Mouse (Mus musculus) right cerebral cortex, postnatal 10 days (tissue): ENCODE results near the gene Ndufaf2.
A peak's percentile ranks its signal among the peaks of the same experiment; 100 is the strongest.

ENCODE experiments used
- DNase-seq, 2 experiments: peaks; one replicate each; pipeline ENCODE4 v3.0.0; 2021; ENCODE audit warnings: low spot score in 2 of 2

The Ndufaf2 gene

DNA sequence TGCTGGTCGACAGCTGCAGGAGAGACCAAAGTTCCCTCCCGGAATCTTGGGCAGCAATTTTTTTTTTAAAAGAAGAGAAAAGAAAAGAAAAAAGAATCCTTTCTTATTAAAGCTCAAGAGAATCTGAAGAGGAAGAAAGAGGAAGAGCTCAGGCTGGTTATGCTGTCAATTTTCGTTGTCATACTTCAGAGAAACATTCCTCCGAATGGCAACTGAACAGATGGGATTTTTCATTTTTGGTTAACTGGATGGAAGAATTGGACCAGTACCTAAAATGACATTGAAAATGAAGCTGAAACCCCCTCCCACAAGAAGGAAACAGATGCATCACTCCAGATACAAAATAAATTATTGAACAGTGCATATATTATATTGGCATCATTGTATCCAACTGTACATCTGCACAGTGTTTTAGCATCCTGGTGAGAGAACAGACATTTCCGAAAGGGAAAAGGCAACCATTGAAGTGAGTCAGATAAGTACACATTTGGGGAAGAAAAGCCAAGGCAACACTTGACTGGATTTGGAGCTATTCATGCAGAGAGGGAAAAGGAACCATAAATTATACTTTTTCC is 19.9 kb downstream of the Ndufaf2 start:
- DNase-seq = no peak

- DNase-seq = no peak
Observed at GRCm38 (mm10) chr13:108135617-108136016, 22.8 kb downstream of the Ndufaf2 start.

DNA sequence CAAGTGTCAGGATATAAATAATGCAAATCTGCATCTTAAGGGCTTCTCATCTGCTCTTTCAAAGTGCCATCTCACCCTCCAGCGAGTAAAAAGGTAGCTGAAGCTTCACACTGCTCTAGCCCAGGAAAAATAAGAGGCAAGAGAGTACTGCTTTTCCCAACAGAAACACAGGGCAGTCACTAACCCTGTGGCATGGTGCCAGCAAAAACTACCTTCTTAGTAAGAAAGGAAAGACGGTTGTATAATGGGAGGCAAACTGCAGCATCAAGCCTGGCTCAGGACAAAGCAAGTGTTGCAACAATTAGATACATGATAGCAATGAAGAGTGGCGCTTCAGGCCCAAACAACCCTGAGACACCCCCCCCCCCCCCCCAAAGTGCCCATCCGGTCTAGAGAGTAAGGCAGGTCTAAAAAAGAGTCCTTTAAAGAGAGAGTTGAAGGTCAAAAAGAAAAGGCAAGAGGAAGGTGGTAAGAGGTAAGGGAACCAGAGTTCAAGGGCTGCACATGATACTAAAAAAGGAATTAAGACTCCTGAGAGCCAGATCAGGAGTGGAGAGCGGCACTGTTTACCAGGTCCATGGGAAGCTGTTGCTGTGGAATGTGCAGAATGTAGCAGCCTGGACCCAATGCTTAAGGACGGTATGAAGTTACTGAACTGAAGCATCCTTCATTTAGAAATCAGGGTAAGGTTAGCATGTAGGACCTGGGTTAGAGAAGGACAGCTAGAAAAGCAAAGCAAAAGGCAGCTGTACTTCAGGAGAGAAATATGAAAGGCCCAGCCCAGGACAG is 26.2 kb downstream of the Ndufaf2 start:
- no peak for DNase-seq

DNA sequence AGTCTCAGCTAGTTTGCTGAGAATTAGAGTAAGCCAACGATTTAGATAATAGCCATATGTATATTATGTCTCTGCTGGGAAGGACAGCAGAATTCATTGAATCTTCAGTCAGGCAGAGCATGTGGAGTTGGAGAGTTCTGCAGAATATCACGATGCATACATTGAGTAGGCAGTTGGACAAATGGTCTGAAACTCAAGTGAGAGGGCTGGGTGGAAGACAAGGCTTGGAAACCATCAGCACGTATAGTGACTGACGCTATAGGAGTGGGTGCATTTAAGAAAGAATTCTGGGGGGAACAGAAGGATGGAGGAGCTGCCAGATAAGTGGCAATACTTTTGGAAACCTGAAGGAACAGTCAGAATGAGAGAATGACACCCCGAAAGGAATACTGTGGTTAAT is 27.7 kb downstream of the Ndufaf2 start:
- DNase-seq = no peak

DNA sequence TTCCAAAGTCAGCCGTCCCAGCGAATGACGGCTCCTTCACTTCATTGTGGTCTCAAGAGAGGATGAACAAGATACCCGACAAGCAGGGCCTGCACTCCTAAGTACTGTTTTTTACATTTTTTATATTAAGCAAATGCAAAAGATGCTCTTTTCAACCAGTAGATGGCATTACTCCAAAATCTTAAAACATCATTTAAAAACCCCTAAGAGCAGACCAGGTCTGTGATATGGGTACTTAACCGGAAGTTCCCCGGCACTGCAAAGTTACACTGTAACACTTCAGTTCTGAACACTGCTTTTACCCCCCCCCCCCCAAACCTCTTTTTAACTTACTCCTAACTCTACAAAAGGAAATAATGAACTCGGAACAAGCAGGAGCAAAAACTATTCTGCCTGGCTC is 29.4 kb downstream of the Ndufaf2 start:
- no peak for DNase-seq

DNA sequence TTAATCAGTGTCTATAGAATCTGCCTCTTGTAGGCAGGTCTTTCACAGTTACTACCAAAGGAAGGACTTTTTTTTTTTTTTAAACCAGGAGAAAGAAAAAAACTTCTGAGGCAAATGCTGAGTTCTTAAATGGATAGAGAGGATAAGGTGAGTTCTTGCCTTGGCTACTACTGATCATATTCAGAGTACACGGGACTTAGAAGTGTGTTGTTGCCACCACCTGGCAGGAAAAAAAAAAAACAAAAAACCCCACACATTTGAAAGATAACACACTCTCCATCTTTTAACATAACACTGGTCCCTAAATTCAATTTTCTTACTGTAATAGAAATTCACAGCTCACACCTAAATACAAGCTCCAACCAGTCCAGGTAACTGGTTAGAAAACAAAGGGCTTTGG is 30.5 kb downstream of the Ndufaf2 start:
- DNase-seq = no peak

GRCm38 (mm10) chr13:108127130-108127529 is 31.3 kb downstream of the Ndufaf2 start:
- DNase-seq = peak; percentile 44

- DNase-seq = no peak
Observed at GRCm38 (mm10) chr13:108126246-108126645, 32.2 kb downstream of the Ndufaf2 start.

GRCm38 (mm10) chr13:108124096-108124495 is 34.3 kb downstream of the Ndufaf2 start:
- no peak for DNase-seq

DNA sequence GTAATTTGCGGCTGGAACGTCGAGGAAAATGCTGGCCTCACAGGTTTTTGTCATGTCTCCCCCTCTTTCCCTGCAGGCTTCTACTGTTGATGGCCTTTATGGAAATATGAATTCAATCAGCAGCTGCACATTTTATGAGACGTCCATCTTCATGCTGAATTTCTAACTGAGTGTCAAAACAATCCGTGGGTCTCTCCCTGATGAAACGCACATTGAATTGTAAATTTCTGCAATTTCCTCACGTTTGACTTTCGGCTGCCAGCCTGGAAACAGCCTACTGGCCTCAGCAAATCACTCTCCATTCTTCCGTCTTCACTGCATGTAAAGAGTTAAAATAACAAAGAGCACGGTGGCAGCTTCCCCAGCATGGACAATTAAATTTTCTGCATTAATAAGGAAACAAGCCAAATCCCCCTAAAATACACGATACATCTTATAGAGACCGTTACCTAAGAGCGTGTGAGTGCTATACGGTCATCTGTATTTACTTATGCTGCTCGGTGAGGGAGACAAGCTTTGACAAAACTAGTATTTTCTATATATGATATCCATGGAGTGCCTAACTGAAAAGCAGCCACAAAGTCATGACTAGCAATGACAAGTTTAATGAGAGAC is 35.2 kb downstream of the Ndufaf2 start:
- no peak for DNase-seq

DNA sequence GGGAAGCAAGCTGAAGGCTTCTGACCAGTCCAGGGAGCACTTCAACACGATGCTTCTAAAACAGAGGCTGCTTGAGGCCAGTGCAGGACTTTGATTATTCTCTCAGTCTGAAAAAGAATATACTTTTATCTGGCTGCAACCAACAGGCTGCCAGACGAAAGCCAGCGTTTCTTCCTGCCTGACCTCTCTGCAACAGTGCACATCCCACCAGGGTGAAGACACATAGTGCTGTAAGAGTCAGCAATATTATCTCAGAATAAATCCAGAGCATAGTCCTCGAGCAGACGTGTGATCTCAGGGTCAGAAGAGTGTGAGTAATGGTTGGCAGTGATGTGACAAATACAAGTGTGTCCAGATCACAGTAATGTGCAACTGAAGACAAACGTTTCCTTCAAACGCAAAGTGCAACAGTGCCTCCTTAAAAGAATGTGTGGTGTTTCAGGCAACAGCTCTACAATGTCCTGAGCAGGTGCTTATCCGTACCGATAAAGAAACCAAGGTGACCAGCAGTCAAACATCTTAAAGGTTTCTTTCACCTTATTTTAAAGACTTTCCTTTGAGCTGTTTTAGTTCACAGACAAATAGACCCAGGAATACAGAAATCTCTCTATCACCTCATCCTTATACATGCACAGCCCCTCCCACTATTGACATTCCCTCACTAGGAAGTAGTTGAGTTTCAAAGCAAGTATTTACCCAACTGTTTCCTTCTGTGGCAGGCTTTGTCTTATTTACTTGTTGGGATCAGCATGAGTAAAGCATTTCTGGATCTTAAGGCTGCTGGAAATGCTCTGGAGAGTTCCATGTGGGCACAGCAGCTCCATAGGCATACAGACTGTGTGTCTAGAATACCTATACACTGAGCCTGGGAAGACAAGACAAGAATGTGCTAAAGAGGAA is 38.8 kb downstream of the Ndufaf2 start:
- DNase-seq = no peak

GRCm38 (mm10) chr13:108118188-108118587 is 40.2 kb downstream of the Ndufaf2 start:
- DNase-seq = no peak

DNA sequence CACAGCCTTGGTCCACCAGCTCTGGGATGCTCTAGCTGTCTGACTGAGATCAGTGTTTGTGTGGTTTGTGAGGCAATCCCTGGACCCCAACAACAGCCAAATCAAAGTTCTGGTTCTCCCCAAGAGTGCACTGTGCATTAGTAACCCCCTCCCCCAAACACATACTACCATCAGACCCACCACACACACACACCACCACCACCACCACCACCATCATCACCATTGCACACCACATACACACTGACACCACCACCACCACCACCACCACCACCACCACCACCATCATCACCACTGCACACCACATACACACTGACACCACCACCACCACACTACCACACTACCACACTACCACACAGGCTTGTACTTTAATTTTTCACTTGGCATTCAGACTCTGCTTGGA is 40.8 kb downstream of the Ndufaf2 start:
- DNase-seq = no peak

GRCm38 (mm10) chr13:108114257-108114656 is 44.2 kb downstream of the Ndufaf2 start:
- no peak for DNase-seq

GRCm38 (mm10) chr13:108113536-108113935 is 44.9 kb downstream of the Ndufaf2 start:
- DNase-seq = no peak

GRCm38 (mm10) chr13:108110929-108111328 is 47.5 kb downstream of the Ndufaf2 start:
- DNase-seq = no peak

GRCm38 (mm10) chr13:108100700-108101099 is 57.7 kb downstream of the Ndufaf2 start:
- no peak for DNase-seq

DNA sequence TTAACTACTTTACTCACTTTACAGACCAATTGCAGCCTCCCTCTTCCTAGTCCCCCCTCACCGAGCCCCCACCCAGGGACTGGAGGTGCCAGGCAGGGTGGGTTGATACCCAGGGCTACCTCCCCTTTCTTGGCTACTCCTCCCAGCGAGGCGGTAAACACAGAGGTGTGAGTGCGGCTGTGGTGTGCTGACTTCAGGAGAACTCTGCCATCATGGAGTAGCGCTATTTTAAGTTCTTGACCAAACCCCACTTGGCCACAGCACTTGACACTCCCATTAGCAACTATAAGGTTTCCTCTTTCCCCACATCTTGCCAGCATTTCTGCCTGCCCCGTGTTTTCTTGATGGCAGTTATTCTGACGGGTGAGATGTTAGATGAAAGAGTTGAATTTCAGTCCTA is 62.0 kb downstream of the Ndufaf2 start:
- DNase-seq = no peak

DNA sequence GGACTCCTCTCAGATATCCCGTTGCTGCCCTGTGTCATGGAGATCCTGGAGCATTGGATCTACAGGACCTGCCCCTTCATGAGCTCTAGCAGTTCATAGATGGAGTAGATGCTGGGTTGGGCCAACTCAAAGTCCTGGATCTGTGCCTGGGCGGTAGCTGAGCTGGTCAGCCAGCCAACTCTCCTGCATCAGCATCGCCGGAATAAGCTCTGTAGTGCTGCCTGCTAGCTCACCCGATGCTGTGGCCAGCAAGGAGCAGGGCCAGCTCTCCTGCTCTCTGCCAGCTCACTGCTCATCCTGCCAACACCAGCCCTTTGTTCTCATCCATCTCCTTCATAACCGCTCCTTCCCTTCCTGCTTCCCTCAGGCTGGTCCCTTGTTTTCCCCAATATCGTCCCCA is 62.8 kb downstream of the Ndufaf2 start:
- DNase-seq = peak; percentile 75 to 76

DNA sequence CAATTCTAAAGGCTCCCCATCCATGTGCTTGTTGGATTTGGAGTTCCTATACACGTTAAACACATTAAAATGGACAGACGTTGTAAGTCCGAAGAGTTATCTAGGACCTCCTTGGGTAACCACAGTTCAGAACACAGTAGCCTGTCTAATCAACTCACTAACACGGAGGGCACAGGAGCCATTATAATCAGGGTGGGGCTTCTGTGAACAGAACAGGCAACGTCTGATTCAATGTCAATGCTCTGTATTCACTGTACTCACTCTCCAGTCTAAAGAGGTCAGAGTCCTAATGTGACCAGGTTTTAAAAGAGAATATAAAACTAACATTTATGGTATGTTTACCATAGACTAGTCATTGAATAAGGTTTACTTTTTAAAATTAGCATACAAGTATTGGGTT is 63.7 kb downstream of the Ndufaf2 start:
- DNase-seq = no peak

GRCm38 (mm10) chr13:108092290-108092689 is 66.1 kb downstream of the Ndufaf2 start:
- no peak for DNase-seq

DNA sequence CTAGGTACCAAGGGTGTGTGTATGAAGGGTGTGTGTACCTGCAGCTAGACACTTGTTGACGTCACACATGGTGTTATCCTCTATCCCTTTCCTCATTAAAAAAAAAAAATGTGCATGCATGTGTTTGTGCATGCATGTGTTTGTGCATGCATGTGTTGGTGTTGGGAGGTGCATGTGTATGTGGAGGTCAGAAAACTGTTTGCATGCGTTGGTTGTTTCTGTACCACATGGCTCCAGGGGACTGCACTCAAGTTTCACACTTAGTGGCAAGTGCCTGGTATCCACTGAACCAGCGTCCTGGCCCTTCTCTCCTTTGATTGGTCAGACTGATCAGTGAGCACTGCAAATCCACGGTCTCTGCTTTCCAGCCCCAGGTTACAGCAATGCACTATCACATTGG is 71.7 kb downstream of the Ndufaf2 start:
- DNase-seq = no peak
